Mouse (Mus musculus) kidney, adult 2 months (tissue): ENCODE measurements around the gene Lrpap1.

Experiments used
- CTCF ChIP-seq: fragments of 200-500 bp; conservative IDR thresholded peaks from 2 replicates; pipeline ENCODE4 v1.5.1; 2011; ENCODE audit warnings: low read depth, mild to moderate bottlenecking, control low read depth, low read length, moderate library complexity, mixed read lengths; ENCODE audit not compliant: insufficient read depth, insufficient read length
- POLR2A ChIP-seq: fragments of 200-500 bp; IDR thresholded peaks from one replicate; pipeline ENCODE4 v1.6.1; 2011; ENCODE audit warnings: low read depth, low read length, control low read depth

- no peak for TF ChIP-seq CTCF
- TF ChIP-seq POLR2A: no peak
Measured at GRCm38 (mm10) chr5:35103528-35103927, 2.0 kb downstream of the Lrpap1 start.
